Mouse (Mus musculus) lung, adult 2 months (tissue): ENCODE data around the gene Pde4dip.

Experiments used
- CTCF ChIP-seq: fragments of 200-500 bp; IDR thresholded peaks from 2 replicates; pipeline ENCODE4 v1.5.1; 2011; ENCODE audit warnings: mild to moderate bottlenecking, low read length, control low read depth; ENCODE audit not compliant: insufficient read depth
- POLR2A ChIP-seq: fragments of 200-500 bp; IDR thresholded peaks from 2 replicates; pipeline ENCODE4 v1.6.1; 2011; ENCODE audit warnings: low read depth, mild to moderate bottlenecking, control low read depth, low read length, borderline replicate concordance; ENCODE audit errors: extremely low read depth

DNA sequence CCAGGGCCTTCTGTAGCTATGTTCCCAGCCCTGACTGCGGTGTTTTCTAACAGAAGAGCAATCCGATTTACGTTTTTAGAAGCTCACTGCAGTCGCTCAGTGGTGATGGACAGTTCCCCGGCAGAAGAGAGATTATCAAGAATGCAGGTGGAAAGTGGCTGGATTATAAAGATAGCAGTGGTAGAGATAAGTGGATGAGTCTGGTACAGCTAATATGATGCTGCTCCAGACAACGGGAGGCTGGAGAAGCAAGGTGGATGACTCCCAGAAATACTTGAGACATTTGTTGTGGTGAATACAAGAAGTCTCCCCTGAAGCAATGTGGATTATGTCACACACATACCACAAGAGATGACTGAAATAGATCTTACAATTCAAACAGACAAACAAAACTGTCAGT lies 126.6 kb downstream of the Pde4dip start:
- TF ChIP-seq CTCF = no peak
- no peak for TF ChIP-seq POLR2A
